Mouse (Mus musculus): ENCODE data around the gene Agap3. TPM values are rescaled to one million over a fixed set of nuclear protein-coding genes. Genes with fewer than 3 reads are reported as not detected.

Gene Agap3
- polyA plus RNA-seq, 1 experiment, result 76.8 TPM

- H3K9me3 ChIP-seq (replicated peaks; ENCODE audit: control insufficient read depth, insufficient read depth, low read length, poor library complexity, severe bottlenecking), result no peaks in the 10 kb centered on the region
- no peak within 1 kb of the TSS for H3K27ac ChIP-seq (ENCODE audit: insufficient read depth, low read length)
- H3K4me1 ChIP-seq (ENCODE audit: control insufficient read depth, insufficient read depth, low read length), result peaks cover 3% of the 10 kb centered on the region
- no peak within 1 kb of the TSS for H3K9ac ChIP-seq (ENCODE audit: low read depth, poor library complexity, severe bottlenecking)
- no peaks in the 10 kb centered on the region for H3K36me3 ChIP-seq (ENCODE audit: control insufficient read depth, insufficient read depth, low read length, poor library complexity, severe bottlenecking)
- peak within 1 kb of the TSS; percentile 38 for H3K4me3 ChIP-seq (ENCODE audit: low read depth, low read length)
- H3K27me3 ChIP-seq (ENCODE audit: control insufficient read depth, insufficient read depth, low read length, poor library complexity, severe bottlenecking), result no peaks in the 10 kb centered on the region
- TF ChIP-seq POLR2A (IDR thresholded peaks at IDR 0.05; ENCODE audit: insufficient read depth, low read length) (no peak), EP300 (IDR thresholded peaks at IDR 0.05; ENCODE audit: insufficient read depth, low read depth, low read length) (no peak), CTCF (IDR thresholded peaks at IDR 0.05; ENCODE audit: low read depth, low read length) (no peak)
Measured at GRCm38 (mm10) chr5:24413042-24413693, 38.8 kb upstream of the Agap3 start, which contains the start of gene Asic3. Gene Asic3 (plus strand): TSS chr5:24413392.

- Histone ChIP-seq H3K9me3 (replicated peaks; ENCODE audit: control insufficient read depth, insufficient read depth, low read length, poor library complexity, severe bottlenecking) (no peaks in the 10 kb centered on the region), H3K27ac (ENCODE audit: insufficient read depth, low read length) (no peak overlapping the region), H3K4me3 (ENCODE audit: low read depth, low read length) (peak overlapping the region; percentile 38), H3K4me1 (ENCODE audit: control insufficient read depth, insufficient read depth, low read length) (peaks cover 3% of the 10 kb centered on the region), H3K27me3 (ENCODE audit: control insufficient read depth, insufficient read depth, low read length, poor library complexity, severe bottlenecking) (no peaks in the 10 kb centered on the region), H3K9ac (ENCODE audit: low read depth, poor library complexity, severe bottlenecking) (no peak overlapping the region), H3K36me3 (ENCODE audit: control insufficient read depth, insufficient read depth, low read length, poor library complexity, severe bottlenecking) (no peaks in the 10 kb centered on the region)
- TF ChIP-seq CTCF (IDR thresholded peaks at IDR 0.05; ENCODE audit: low read depth, low read length) (no peak), POLR2A (IDR thresholded peaks at IDR 0.05; ENCODE audit: insufficient read depth, low read length) (no peak), EP300 (IDR thresholded peaks at IDR 0.05; ENCODE audit: insufficient read depth, low read depth, low read length) (no peak)
Measured at GRCm38 (mm10) chr5:24413938-24414337, 38.0 kb upstream of the Agap3 start.

- TF ChIP-seq CTCF (IDR thresholded peaks at IDR 0.05; ENCODE audit: low read depth, low read length) (peak; percentile 56), POLR2A (IDR thresholded peaks at IDR 0.05; ENCODE audit: insufficient read depth, low read length) (no peak), EP300 (IDR thresholded peaks at IDR 0.05; ENCODE audit: insufficient read depth, low read depth, low read length) (no peak)
- Histone ChIP-seq H3K4me1 (ENCODE audit: control insufficient read depth, insufficient read depth, low read length) (peaks cover 3% of the 10 kb centered on the region), H3K4me3 (ENCODE audit: low read depth, low read length) (peak overlapping the region; percentile 40), H3K27ac (ENCODE audit: insufficient read depth, low read length) (no peak overlapping the region), H3K9ac (ENCODE audit: low read depth, poor library complexity, severe bottlenecking) (no peak overlapping the region), H3K9me3 (replicated peaks; ENCODE audit: control insufficient read depth, insufficient read depth, low read length, poor library complexity, severe bottlenecking) (no peaks in the 10 kb centered on the region), H3K27me3 (ENCODE audit: control insufficient read depth, insufficient read depth, low read length, poor library complexity, severe bottlenecking) (no peaks in the 10 kb centered on the region), H3K36me3 (ENCODE audit: control insufficient read depth, insufficient read depth, low read length, poor library complexity, severe bottlenecking) (no peaks in the 10 kb centered on the region)
Measured at GRCm38 (mm10) chr5:24416222-24416736, 35.7 kb upstream of the Agap3 start.

GRCm38 (mm10) chr5:24417587-24417986 lies 34.4 kb upstream of the Agap3 start:
- H3K27me3 ChIP-seq (ENCODE audit: control insufficient read depth, insufficient read depth, low read length, poor library complexity, severe bottlenecking), result no peaks in the 10 kb centered on the region
- no peaks in the 10 kb centered on the region for H3K36me3 ChIP-seq (ENCODE audit: control insufficient read depth, insufficient read depth, low read length, poor library complexity, severe bottlenecking)
- H3K4me1 ChIP-seq (ENCODE audit: control insufficient read depth, insufficient read depth, low read length), result peaks cover 3% of the 10 kb centered on the region
- no peak overlapping the region for H3K4me3 ChIP-seq (ENCODE audit: low read depth, low read length)
- no peak for TF ChIP-seq EP300 (IDR thresholded peaks at IDR 0.05; ENCODE audit: insufficient read depth, low read depth, low read length)
- TF ChIP-seq POLR2A (IDR thresholded peaks at IDR 0.05; ENCODE audit: insufficient read depth, low read length), result no peak
- TF ChIP-seq CTCF (IDR thresholded peaks at IDR 0.05; ENCODE audit: low read depth, low read length), result no peak
- H3K9me3 ChIP-seq (replicated peaks; ENCODE audit: control insufficient read depth, insufficient read depth, low read length, poor library complexity, severe bottlenecking), result no peaks in the 10 kb centered on the region
- no peak overlapping the region for H3K9ac ChIP-seq (ENCODE audit: low read depth, poor library complexity, severe bottlenecking)
- H3K27ac ChIP-seq (ENCODE audit: insufficient read depth, low read length), result no peak overlapping the region

- Histone ChIP-seq H3K4me3 (ENCODE audit: low read depth, low read length) (no peak overlapping the region), H3K9me3 (replicated peaks; ENCODE audit: control insufficient read depth, insufficient read depth, low read length, poor library complexity, severe bottlenecking) (no peaks in the 10 kb centered on the region), H3K27ac (ENCODE audit: insufficient read depth, low read length) (no peak overlapping the region), H3K9ac (ENCODE audit: low read depth, poor library complexity, severe bottlenecking) (no peak overlapping the region), H3K36me3 (ENCODE audit: control insufficient read depth, insufficient read depth, low read length, poor library complexity, severe bottlenecking) (no peaks in the 10 kb centered on the region), H3K4me1 (ENCODE audit: control insufficient read depth, insufficient read depth, low read length) (peaks cover 3% of the 10 kb centered on the region), H3K27me3 (ENCODE audit: control insufficient read depth, insufficient read depth, low read length, poor library complexity, severe bottlenecking) (no peaks in the 10 kb centered on the region)
- no peak for TF ChIP-seq EP300 (IDR thresholded peaks at IDR 0.05; ENCODE audit: insufficient read depth, low read depth, low read length)
- TF ChIP-seq POLR2A (IDR thresholded peaks at IDR 0.05; ENCODE audit: insufficient read depth, low read length), result no peak
- no peak for TF ChIP-seq CTCF (IDR thresholded peaks at IDR 0.05; ENCODE audit: low read depth, low read length)
Measured at GRCm38 (mm10) chr5:24420381-24420780, 31.6 kb upstream of the Agap3 start.
